Mouse (Mus musculus): ENCODE results near the gene Osbp2. TPM values are rescaled to one million over a fixed set of nuclear protein-coding genes. Genes with fewer than 3 reads are reported as not detected.

Gene Osbp2
- total RNA-seq, 1 experiment from 2014 or later: not detected

- ATAC-seq (replicated peaks; ENCODE audit: insufficient number of reproducible peaks, low FRiP score, low TSS enrichment, poor library complexity, severe bottlenecking): no peak
Measured at GRCm38 (mm10) chr11:3685431-3685830, 178.3 kb downstream of the Osbp2 start.

- no peak for ATAC-seq (replicated peaks; ENCODE audit: insufficient number of reproducible peaks, low FRiP score, low TSS enrichment, poor library complexity, severe bottlenecking)
Measured at GRCm38 (mm10) chr11:3684723-3685430, 178.8 kb downstream of the Osbp2 start.

GRCm38 (mm10) chr11:3684232-3684631 lies 179.5 kb downstream of the Osbp2 start:
- ATAC-seq (replicated peaks; ENCODE audit: insufficient number of reproducible peaks, low FRiP score, low TSS enrichment, poor library complexity, severe bottlenecking): no peak

- no peak for ATAC-seq (replicated peaks; ENCODE audit: insufficient number of reproducible peaks, low FRiP score, low TSS enrichment, poor library complexity, severe bottlenecking)
Measured at GRCm38 (mm10) chr11:3683696-3684095, 180.0 kb downstream of the Osbp2 start.

- no peak for ATAC-seq (replicated peaks; ENCODE audit: insufficient number of reproducible peaks, low FRiP score, low TSS enrichment, poor library complexity, severe bottlenecking)
Measured at GRCm38 (mm10) chr11:3679771-3680170, 183.9 kb downstream of the Osbp2 start.

- no peak for ATAC-seq (replicated peaks; ENCODE audit: insufficient number of reproducible peaks, low FRiP score, low TSS enrichment, poor library complexity, severe bottlenecking)
Measured at GRCm38 (mm10) chr11:3677204-3677603, 186.5 kb downstream of the Osbp2 start.

GRCm38 (mm10) chr11:3676423-3676822 lies 187.3 kb downstream of the Osbp2 start:
- no peak; the same call in 1 of the 2 replicates for ATAC-seq (replicated peaks; ENCODE audit: insufficient number of reproducible peaks, low FRiP score, low TSS enrichment, poor library complexity, severe bottlenecking)

- no peak for ATAC-seq (replicated peaks; ENCODE audit: insufficient number of reproducible peaks, low FRiP score, low TSS enrichment, poor library complexity, severe bottlenecking)
Measured at GRCm38 (mm10) chr11:3674545-3674944, 189.2 kb downstream of the Osbp2 start.

GRCm38 (mm10) chr11:3671000-3671628 lies 192.6 kb downstream of the Osbp2 start:
- ATAC-seq (replicated peaks; ENCODE audit: insufficient number of reproducible peaks, low FRiP score, low TSS enrichment, poor library complexity, severe bottlenecking): no peak

- no peak for ATAC-seq (replicated peaks; ENCODE audit: insufficient number of reproducible peaks, low FRiP score, low TSS enrichment, poor library complexity, severe bottlenecking)
Measured at GRCm38 (mm10) chr11:3669849-3670248, 193.9 kb downstream of the Osbp2 start.

- no peak for ATAC-seq (replicated peaks; ENCODE audit: insufficient number of reproducible peaks, low FRiP score, low TSS enrichment, poor library complexity, severe bottlenecking)
Measured at GRCm38 (mm10) chr11:3668768-3669167, 194.9 kb downstream of the Osbp2 start.

GRCm38 (mm10) chr11:3667506-3667905 lies 196.2 kb downstream of the Osbp2 start:
- ATAC-seq (replicated peaks; ENCODE audit: insufficient number of reproducible peaks, low FRiP score, low TSS enrichment, poor library complexity, severe bottlenecking): no peak

GRCm38 (mm10) chr11:3661964-3662363 lies 201.7 kb downstream of the Osbp2 start:
- no peak for ATAC-seq (replicated peaks; ENCODE audit: insufficient number of reproducible peaks, low FRiP score, low TSS enrichment, poor library complexity, severe bottlenecking)

Other genes starting within 250 kb of the Osbp2 start
- gene Morc2a, start 214.7 kb downstream of the Osbp2 start, total RNA-seq (2017): 15.7 to 32.7 TPM (median 21.7 TPM) in 3 replicates
- not detected in 3 replicates for gene 4921536K21Rik, start 31.2 kb upstream of the Osbp2 start, total RNA-seq (2017)
- gene Dusp18, start 31.3 kb upstream of the Osbp2 start, total RNA-seq (2017): 0.29 to 1.8 TPM (median 0.57 TPM) in 3 replicates
- 7.2 to 8.1 TPM (median 7.8 TPM) in 3 replicates for gene Slc35e4, start 50.8 kb upstream of the Osbp2 start, total RNA-seq (2017)
- 35.6 to 51.2 TPM (median 43.7 TPM) in 3 replicates for gene Tcn2, start 68.3 kb upstream of the Osbp2 start, total RNA-seq (2017)
- 66.0 to 68.7 TPM (median 66.2 TPM) in 3 replicates for gene Pes1, start 100.1 kb upstream of the Osbp2 start, total RNA-seq (2017)
- not detected in 3 replicates for gene 4930556J24Rik, start 112.9 kb upstream of the Osbp2 start, total RNA-seq (2017)
- gene Gal3st1, start 119.7 kb upstream of the Osbp2 start, total RNA-seq (2017): 0.48 TPM in 1 of 3 replicates, not detected in the others
- gene Sec14l4, start 167.6 kb upstream of the Osbp2 start, total RNA-seq (2017): not detected in 3 replicates
- not detected in 3 replicates for gene Sec14l3, start 200.9 kb upstream of the Osbp2 start, total RNA-seq (2017)
- 1.4 TPM in 1 of 3 replicates, not detected in the others for gene Mtfp1, start 231.5 kb upstream of the Osbp2 start, total RNA-seq (2017)